Mouse (Mus musculus) heart, postnatal 4 days (tissue): ENCODE data around the gene Hcar1. TPM values are rescaled to one million over a fixed set of nuclear protein-coding genes. Genes with fewer than 3 reads are reported as not detected.

Source experiments
- DNase-seq: peaks from one replicate; pipeline ENCODE4 v3.0.0; 2021
- total RNA-seq, 2 experiments: library from RNA; stranded (reverse); gene quantifications; 2 replicates each; pipeline ENCODE4 v1.2.3; 2021

Gene Hcar1
- under 1 TPM; 0.38 to 0.41 TPM for total RNA-seq

DNA sequence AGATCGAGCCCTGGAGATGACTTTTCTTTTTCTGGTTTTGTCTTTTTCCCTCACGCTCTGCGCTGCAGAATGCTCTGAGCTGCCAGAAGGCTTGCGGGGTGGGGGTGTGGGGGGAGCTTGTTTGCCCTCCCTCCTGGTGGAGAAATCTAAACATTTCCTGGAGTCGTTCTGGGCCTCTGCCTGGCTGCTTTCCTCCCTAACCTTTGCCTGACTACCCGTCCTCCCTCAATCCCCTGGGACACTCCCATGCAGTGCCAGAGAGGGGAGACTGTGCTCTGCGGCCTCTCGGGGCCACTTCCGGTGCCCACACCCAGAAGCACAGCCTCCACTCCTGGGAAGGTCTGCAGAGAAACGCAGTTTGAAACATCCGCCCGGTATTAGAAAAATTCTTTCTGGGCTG lies at the start of gene Hcar1:
Gene Hcar1, minus strand, starts transcription at position 93 of the 400 bp plus-strand sequence.
- peak; percentile 27 for DNase-seq

DNA sequence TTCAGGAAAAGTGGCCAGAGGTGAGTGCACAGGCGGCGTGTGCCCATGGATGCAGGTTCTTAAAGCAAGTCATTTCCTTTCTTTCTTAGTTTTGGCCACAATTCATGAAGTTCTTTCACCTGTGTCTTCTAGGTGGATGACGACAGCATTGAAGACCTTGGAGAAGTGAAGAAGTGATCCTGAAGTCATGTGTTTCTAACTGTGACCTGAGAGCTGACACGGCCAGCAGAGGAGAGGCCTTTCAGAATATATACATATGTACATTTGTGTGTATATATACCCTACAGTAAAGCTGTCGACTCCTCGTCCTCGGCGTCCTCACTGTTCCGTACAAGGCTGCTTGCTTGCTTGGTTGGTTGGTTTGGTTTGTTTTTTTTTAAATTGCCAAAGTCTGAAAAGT lies 47.3 kb upstream of the Hcar1 start, which contains the start of gene Gm43518:
Gene Gm43518, plus strand, starts transcription at position 301 of the 400 bp plus-strand sequence.
- no peak for DNase-seq

DNA sequence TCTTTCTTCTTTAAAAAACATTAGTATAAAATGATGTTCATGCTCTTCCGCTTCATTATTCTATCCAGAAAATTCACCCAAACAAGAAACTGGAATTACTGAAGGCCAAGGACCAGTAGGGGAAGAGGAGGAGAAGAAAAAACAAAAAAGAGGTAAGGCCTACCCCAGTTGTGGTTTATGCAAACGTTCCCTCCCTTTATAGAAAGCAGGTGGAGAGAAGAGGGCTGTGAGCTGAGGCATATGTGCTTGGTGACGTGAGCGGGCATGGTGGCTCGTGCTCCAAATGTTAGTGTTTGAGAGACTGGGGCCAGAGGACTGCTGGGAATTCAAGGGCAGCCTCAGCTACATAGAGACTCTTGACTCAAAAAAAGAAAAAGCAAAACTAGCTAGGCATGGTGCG lies 42.3 kb upstream of the Hcar1 start:
- DNase-seq: no peak

DNA sequence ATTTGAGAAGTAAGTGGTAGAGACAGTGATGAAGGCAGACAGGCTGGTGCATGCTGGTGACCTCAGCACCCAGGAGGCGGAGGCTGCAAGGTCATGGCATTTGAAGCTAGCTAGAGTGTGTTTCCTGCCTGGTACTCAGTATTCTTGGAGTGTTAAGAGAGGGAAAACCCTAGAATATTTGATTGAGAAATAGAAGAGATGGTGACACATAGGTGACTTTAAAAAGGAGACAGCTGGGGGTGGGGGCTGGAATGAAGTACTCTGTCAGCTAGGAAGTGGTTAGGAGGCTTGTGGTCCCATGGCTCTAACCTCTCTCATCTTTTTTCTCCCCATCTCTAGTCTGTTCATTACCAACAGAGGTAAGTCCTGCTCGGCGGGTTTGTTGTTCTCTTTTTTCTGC lies 35.0 kb upstream of the Hcar1 start:
- no peak for DNase-seq

DNA sequence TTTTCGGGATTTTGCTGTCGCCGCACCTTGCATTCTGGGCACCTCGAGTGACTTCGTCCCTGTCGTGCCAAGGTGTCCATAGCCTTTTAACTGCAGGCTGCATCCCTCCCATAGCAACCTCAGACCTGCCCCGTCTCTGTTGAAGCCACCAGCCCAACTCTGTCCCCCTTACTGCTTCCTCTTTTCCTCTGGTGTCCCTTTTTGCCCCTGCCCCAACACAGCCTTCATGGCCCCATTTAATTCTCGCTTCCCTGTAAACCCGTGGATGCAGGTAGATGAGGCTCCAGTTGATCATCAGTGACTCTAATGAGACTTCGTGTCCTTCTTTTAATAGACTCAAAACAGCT lies 27.8 kb upstream of the Hcar1 start:
- DNase-seq: no peak

DNA sequence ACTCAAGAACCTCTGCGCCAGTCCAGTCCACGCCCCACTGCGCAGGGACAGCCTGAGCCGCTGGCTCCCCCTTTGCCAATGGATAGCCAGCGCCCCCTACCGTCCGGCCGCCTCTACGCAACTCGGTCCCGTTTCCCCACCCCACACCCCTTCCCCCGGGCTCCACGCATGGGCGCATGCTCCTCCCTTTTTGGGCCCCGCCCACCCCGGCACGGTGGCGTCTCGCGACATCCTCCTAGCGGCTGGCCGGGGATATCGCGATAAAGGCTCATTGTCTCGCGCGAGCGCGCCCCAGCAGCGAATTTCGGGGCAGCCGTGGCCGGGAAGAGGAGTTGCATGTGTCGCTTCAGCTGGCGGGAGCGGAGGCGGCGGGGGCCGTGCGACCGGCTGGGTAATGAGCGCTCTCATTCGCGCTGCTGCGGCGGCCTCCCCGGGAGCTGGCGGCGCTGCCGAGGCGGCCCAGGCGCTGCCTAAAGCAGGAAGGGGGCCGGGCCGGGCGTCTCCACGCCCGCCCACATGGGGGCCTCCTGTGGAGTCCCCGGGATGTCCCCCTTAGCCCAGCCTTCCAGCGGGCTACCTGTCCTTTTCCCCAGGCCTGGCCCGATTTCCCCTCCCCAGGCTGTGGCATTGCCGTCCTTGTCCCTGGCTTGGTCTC lies 27.3 kb upstream of the Hcar1 start, which contains the start of gene Denr:
Gene Denr, plus strand, starts transcription at position 200 of the 655 bp plus-strand sequence.
- DNase-seq: peak; percentile 100

DNA sequence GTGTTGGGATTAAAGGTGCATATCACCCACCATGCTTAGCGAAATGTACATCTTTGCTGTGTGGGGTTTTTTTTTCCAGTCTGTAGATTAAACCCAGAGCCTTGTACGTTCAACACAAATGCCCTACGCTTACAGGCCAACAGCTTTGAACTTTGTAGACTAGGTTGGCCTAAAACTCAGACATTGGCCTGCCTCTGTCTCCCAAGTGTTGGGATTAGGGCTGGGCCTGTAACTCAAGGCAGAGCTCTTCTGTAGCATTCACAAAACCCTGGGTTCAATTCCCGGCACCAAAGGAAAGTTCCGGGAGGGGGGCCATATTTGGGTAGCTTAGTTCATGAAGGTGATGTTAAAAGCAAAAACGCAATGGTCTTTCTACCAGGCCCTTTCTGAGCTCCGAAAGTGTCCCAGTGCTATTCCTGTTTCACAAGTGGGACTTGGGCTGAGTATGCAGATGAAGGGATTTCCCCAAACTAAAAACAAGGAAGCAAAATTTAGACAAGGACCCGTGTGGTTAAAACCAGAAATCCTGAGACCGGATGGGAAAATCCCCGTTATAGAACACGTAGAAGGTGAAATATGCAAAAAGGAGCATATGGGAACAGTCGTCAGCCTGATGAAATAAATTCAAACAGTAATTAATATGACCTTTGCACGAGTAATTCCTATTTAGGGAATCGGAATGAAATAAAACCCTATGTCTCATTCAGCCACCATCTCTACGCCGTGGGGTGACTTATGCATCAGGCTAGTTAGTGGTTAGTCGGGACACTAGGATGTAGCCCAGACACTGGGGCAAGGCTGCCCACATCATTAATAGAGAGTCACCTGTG lies 26.5 kb upstream of the Hcar1 start:
- no peak for DNase-seq

DNA sequence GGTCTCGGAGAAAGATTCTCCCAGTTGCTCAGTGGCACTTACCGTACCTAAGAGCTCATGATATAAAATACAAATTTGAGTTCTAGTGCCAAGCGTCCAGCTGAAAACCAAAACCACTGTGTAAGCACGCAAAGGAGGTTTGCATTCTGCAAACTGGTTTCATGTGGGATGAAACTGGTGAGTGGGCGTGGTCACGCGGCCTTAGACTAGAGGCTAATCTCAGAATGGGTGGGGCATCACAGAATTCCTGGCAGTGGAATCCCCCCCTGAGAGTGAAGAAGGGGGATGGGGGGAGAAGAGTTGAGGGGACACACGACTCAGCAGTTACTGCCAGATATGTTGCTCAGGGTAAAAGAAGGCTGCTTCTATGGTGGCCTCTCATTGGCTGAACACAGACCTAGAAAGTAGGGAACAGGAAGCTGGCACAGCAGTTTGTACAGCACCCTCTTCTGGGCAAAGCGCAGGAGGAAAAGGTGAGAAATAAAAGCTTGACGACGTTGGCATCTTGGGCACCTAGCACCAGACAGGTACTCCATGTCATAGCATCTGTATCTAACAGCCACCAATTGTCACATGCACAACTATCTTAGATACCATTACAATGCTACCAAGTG lies 24.3 kb upstream of the Hcar1 start:
- peak; percentile 12 for DNase-seq

DNA sequence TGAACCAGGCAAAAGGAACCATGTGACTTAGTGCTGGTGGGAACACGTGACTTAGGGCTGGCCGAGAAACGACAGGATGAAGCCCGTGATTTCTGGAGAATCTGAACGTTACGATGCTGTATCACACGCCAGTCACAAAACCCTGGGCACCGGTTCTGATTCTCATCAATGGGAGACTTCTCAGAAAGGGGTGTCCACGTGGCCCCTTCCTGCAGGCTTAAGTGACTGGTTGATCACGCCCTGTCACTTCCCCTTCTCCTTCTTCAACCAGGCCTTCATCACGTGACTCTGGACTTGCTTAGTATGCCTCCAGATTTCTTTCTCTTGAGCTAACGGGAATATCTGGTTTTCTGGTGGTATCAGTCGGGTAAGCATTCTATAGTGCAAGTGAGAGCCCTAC lies 17.5 kb upstream of the Hcar1 start:
- DNase-seq: no peak

DNA sequence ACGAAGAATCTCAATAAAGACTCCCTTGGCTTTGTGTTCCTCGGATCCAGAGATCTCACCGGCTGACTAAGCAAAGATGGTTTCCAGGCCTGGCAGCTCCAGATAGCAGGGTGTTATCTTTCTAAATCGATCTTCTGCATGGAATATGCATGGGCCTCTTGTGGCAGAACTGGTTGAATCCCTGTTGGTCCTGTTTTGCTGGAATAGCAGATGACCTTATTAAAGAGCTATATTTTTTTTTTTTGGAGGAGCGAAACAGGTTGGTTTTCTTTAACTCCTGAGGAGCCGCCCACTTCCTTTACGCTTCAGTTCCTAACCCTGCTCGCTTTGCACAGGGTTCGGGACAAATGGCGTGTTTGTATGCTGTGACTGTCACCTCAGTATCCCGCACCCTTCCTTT lies 16.6 kb upstream of the Hcar1 start:
- DNase-seq: no peak

DNA sequence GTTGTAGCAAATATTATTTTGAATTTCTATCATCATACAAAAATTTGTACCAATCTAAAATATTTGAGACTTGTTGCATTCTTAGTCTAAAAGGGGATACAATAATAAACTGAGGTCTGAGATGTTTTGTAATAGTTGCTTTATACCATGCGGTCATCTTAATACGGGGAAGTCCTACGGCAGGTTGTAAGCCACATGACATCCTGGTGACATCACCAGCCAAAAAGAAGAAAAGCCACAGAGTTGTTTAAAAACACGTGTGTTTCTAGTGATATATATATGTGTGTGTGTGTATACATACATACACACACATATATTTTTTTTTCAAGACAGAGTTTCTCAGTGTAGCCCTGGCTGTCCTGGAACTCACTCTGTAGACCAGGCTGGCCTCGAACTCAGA lies 13.7 kb upstream of the Hcar1 start:
- DNase-seq: no peak

DNA sequence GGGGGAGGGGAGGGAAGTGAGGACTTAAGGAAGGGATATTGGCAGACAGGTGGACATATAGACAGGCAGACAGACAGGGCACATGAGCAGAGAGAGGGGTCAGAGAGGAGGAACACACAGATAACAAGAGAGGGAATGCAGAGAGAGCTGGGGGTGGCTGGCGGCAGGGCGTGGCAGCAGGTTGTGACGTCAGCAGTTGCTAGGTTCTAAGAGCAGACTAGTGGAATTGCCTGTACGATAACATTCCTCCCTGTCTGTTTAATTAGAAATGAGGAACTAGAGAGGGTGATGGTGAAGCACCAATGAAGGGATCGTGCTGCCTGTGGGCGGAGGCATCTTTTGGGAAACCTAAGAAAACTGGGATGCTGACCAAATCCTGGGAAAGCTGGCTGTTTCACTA lies 11.8 kb upstream of the Hcar1 start:
- DNase-seq: peak; percentile 59

DNA sequence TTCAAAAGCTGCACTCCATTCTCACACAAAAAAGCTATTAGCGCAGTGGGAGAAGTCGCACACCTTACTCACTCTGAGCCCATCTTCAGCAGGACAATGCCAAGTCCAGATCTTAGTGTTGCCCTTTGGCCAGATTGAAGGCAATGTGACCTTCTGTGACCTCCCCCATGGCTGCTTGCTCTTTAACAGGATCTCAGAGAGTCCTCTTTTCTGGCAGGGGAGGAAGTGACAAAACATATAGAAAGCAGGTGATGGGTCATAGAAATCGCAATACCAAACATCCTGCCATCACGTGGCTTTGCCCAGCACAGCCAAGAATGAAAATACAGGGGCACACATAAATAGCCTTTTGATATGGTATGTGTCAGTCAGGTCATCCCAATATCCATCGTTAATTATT lies 11.2 kb upstream of the Hcar1 start:
- DNase-seq: no peak

DNA sequence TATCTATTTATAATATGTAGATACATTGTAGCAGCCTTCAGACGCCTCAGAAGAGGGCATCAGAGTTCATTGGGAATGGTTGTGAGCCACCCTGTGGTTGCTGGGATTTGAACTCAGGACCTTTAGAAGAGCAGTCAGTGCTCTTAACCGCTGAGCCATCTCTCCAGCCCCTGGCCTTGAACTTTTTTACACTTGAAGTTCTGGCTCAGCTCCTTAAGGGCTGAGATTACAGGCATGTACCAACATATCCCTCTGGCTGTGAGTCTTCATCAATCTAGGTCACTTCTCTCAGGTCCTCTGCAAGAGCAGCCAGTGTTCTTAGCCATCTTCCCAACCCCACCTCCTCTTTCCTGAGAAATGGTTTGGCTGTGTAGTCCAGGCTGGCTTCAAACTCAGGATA lies 10.5 kb upstream of the Hcar1 start:
- DNase-seq: no peak

DNA sequence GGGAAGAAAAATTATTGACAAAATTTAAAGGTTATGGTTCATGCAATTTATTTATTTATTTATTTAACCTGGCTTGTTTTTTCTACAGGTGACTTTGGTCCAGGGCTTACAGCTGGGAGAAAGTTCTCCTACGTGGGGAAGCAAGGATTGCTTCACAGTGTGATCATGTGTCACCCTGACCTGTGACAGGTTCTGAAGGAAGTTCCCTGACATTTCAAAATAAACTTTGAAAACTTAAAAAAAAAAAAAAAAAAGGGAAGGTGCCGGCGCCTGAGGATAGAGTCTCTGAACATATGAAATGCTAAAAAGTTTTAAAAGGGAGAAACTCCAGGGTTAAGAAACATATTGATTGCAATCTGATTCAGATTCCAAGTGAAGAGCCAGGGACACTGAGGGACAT lies 6.5 kb upstream of the Hcar1 start:
- no peak for DNase-seq

DNA sequence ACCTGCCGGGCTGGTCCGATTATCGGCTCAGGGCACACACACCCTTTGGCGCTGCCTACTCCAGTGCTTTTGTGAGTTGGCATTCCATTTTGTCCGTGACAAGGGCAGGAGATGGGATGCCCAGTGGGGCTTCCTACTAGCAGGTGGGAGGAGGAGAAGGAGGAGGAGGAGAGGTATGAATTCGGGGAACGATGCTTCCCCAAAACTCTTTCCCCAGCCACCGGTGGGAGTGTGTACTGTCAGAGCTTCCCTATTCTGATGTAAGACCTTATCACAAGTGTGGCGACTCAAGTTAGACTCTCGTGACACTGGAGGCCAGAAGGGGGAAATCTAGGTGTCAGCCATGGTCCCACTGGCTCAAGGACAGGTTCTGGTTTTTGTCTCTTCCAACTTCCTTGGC lies 4.5 kb upstream of the Hcar1 start:
- no peak for DNase-seq

DNA sequence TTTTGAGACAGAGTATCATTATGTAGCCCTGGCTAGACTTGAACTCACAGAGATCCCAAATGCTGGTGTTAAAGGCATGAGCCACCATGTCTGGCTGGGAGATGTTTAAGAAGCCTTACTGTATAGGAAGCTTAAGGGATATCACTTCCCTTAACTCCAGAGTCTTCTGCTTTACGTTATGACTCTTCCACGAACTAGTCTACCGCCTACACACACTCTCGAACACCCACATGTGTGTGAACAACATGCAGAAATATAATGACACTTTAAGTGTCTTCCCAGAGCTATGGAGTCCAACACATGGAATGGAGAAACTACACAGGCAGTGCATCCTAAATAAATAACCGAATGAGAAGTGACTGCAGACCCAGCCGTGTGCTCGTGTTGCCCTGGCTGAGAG lies 4.1 kb upstream of the Hcar1 start:
- no peak for DNase-seq

DNA sequence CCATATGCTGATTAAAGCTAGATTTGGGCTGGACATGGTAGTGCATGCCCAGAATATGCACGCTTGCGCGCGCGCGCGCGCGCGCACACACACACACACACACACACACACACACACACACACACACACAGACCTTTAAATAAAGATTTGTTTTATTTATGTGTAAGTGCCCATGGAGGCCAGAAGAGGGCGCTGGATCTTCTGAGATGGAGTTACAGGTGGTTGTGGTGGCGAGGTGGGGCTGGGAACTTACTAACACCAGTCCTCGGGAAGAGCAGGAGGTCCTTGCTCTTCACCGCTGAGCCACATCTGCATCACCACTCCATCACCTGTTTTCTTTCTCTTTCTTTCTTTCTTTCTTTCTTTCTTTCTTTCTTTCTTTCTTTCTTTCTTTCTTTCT lies 958 bp upstream of the Hcar1 start:
- DNase-seq: no peak

DNA sequence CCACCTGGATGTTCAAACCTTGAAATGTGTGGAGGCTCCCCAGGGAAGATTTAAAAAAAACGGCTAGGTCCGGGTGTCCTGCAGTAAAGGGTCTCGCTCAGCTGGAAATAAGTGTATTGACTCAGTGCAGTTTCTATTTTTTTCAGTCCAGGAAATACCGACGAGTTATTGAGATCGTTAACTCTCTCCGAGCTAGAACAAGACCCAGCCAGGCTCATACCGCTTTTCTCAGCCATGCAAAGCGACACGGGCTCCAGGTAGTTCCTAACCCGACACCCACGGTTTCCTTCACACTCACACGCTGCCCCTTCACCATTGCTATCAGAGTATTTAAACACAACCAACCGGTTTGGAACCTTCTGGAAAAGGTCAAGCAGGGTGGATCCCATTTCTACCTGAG lies 1.8 kb downstream of the Hcar1 start:
- DNase-seq: no peak

DNA sequence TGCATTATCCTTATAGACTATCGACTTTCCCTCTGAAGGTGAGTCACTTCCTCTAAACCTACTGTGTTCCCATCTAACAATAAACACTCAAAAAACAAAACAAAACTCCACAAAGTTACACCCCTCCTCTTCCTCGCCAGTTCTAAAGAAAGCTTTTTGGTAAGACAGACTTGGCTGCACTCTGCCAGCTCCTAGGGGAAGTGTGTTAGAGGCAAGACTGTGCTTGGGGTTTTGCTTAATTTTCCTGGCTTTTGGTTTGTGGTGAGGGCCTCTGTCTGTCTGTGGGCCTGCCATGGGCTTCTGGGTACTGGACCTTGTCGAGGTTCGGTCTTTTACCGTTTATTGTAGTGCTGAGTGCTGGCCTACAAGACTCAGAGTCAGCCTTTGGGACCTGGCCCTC lies 5.6 kb downstream of the Hcar1 start:
- no peak for DNase-seq

DNA sequence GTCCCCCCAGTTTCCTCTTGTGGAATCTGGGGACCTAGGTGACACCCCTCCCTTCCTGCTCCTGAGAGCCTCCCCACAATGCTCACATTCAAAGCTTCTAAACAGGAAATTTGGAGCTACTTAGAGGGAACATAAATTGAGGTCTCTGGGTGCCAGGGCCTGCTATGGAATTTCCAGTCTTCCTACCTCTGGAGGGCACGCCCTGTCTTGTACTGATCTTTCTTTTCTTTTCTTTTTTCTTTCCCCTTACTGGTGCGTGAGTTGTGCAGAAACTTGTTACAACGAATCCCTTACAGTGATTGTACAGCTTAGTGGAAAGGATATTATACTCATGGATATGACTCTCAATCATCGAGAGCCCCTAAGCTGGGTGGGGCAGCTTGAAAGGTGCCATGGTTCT lies 10.2 kb downstream of the Hcar1 start:
- DNase-seq: no peak

DNA sequence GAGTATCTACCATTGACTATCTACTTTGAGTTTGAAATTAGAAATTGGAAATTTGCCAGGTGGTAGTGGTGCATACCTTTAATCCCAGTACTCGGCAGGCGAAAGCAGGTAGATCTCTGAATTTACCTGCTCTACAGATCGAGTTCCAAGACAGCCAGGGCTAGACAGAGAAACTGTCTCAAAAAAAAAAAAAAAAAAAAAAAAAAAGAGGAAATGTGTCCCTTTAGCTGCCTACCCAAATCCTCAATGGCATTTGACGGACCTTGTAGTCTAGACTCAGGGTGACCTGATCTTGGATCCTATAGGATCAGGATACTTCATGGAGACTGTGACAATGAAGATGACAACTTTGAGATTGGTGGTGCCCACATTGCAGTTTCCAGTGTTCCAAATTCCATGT lies 13.4 kb downstream of the Hcar1 start:
- no peak for DNase-seq

DNA sequence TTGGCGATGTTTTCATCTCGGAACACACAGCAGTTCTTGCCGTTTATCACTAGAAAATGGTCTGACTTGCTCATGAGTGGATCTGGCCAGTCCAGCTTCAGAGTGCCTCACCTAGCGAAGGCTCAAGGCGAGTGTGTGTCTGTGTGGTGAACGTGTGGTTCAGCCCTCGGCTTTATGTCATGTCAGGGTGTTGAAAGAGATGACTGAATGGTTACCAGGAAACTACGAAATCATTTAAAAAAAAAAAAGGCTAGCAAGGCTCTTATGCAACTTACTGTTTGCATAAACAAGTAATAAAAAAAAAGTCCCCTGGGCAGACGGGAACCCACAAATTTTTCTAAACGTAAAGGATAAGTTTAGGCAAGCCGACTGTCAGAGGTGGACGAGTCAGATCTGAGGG lies 14.5 kb downstream of the Hcar1 start, which contains the start of gene Hcar2:
Gene Hcar2, minus strand, starts transcription at position 135 of the 400 bp plus-strand sequence.
- no peak for DNase-seq

DNA sequence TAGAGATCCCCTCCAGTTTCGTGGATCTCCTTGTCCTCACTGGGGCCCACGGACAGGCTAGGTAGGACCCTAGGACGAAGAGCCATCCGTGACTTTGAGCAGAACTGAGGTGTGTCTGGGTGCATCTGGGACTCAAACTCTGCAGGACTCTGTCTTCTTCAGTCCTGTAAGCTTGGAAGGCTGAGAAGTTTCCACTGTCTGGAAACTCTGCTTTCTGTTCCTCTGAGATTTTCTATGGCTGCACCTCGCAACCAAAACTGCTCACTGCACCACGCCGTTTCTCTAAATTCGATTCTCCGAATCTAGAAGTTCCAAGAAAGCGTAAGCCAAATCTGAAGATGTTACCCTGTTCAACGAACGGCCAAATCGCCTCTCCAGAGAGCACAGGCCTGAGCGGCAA lies 15.9 kb downstream of the Hcar1 start:
- DNase-seq: no peak
